Mouse (Mus musculus): Measurements from ENCODE around the gene Iars. TPM values are rescaled to one million over a fixed set of nuclear protein-coding genes. Genes with fewer than 3 reads are reported as not detected.

Iars gene
- 50.3 TPM for polyA plus RNA-seq (2017; shearing (Covaris generic))

GRCm38 (mm10) chr13:49681351-49682232, at the start of gene Iars:
Gene Iars, plus strand, starts transcription at chr13:49682100.

GRCm38 (mm10) chr13:49652481-49653179, 29.3 kb upstream of the Iars start, which contains the start of the genes Cenpp and Nol8:
Gene Cenpp, minus strand, starts transcription at chr13:49652785.
Gene Nol8, plus strand, starts transcription at chr13:49653078.

Other genes starting within 250 kb of the Iars start
- gene Tes3-ps, start 188.8 kb upstream of the Iars start, polyA plus RNA-seq (2017; shearing (Covaris generic)): 4.5 TPM
- gene Ecm2, start 177.3 kb upstream of the Iars start, polyA plus RNA-seq (2017; shearing (Covaris generic)): 0.11 TPM
- not detected for gene Aspn, start 137.7 kb upstream of the Iars start, polyA plus RNA-seq (2017; shearing (Covaris generic))
- gene Omd, start 99.6 kb upstream of the Iars start, polyA plus RNA-seq (2017; shearing (Covaris generic)): 0.11 TPM
- 0.10 TPM for gene Ogn, start 74.1 kb upstream of the Iars start, polyA plus RNA-seq (2017; shearing (Covaris generic))
- gene Cenpp, start 29.3 kb upstream of the Iars start, polyA plus RNA-seq (2017; shearing (Covaris generic)): 2.1 TPM
- 41.3 TPM for gene Nol8, start 29.0 kb upstream of the Iars start, polyA plus RNA-seq (2017; shearing (Covaris generic))
- not detected for gene Gm30302, start 116.9 kb downstream of the Iars start, polyA plus RNA-seq (2017; shearing (Covaris generic))